Mouse (Mus musculus): ENCODE results near the gene Erlin1. TPM values are rescaled to one million over a fixed set of nuclear protein-coding genes. Genes with fewer than 3 reads are reported as not detected.

Erlin1 gene
- total RNA-seq (2012; rRNA removed) (9.3 and 9.7 TPM in 2 replicates), total RNA-seq (2014; rRNA removed) (26.6 TPM in 2 replicates), polyA plus RNA-seq (2012; ENCODE audit: insufficient read length, low read depth) (22.7 and 25.9 TPM in 2 replicates)

GRCm38 (mm10) chr19:44069121-44069913 lies at the start of gene Erlin1:
Erlin1 (minus strand) TSS chr19:44069785.
- dilution Hi-C loops (cut with MboI; ENCODE audit: extremely low pct_ligation_motif_present, extremely low pct_unique_long_range_greater_than_20kb, low sequenced_read_pairs) (no loop called here), in situ Hi-C loops (cut with MboI; ENCODE audit: low pct_ligation_motif_present, low pct_unique_long_range_greater_than_20kb, low sequenced_read_pairs) (no loop called here)
- Histone ChIP-seq H3K4me1 (ENCODE audit: control insufficient read depth in 1 of 2, insufficient read depth in 2 of 2) (peaks cover 3 to 40% of the 10 kb centered on the region in 2 experiments; a peak in 3 of 4 replicates), H3K27me3 (replicated peaks) (no peaks in the 10 kb centered on the region), H3K36me3 (replicated peaks in 1 of 2; ENCODE audit: control insufficient read depth in 1 of 2, insufficient read depth in 1 of 2, low read length in 1 of 2) (peaks cover 6 to 39% of the 10 kb centered on the region in 2 experiments), H3K4me3 (replicated peaks in 1 of 3; ENCODE audit: low read depth in 2 of 3, low read length in 2 of 3, poor library complexity in 1 of 3) (peak within 1 kb of the TSS; percentile 80 to 84 (median 84)), H3K79me2 (replicated peaks; ENCODE audit: control insufficient read depth, extremely low read depth, insufficient read depth, poor library complexity, severe bottlenecking) (peaks cover 8% of the 10 kb centered on the region), H3K4me2 (ENCODE audit: insufficient read depth, low read depth, poor library complexity, severe bottlenecking) (peak within 1 kb of the TSS; percentile 83), H3K9ac (ENCODE audit: insufficient read depth, low read depth) (peak within 1 kb of the TSS; percentile 67), H3K27ac (ENCODE audit: insufficient read depth, low read depth) (peak within 1 kb of the TSS; percentile 64), H3K9me3 (replicated peaks; ENCODE audit: low read length) (no peaks in the 10 kb centered on the region)
- TF ChIP-seq ELF1 (IDR thresholded peaks at IDR 0.05; ENCODE audit: low read depth, low read length) (no peak), POLR2AphosphoS2 (IDR thresholded peaks at IDR 0.05; ENCODE audit: low read depth, low read length) (no peak), NRF1 (IDR thresholded peaks at IDR 0.05; ENCODE audit: low read depth, low read length) (peak; percentile 92), E2F4 (IDR thresholded peaks at IDR 0.05; ENCODE audit: insufficient replicate concordance, low read depth, low read length) (no peak), RAD21 (IDR thresholded peaks at IDR 0.05; ENCODE audit: low read depth, low read length) (no peak), ZKSCAN1 (IDR thresholded peaks at IDR 0.05; ENCODE audit: borderline replicate concordance, low read depth, low read length) (no peak), MEF2A (IDR thresholded peaks at IDR 0.05; ENCODE audit: borderline replicate concordance, low read depth, low read length) (peak; percentile 21; the same call in 1 of the 2 replicates), ZC3H11A (IDR thresholded peaks at IDR 0.05; ENCODE audit: low read depth, low read length) (no peak), IRF4 (IDR thresholded peaks at IDR 0.05; ENCODE audit: low read depth, low read length) (no peak; the same call in 1 of the 2 replicates), TBP (conservative IDR thresholded peaks at IDR 0.05; ENCODE audit: low read depth, low read length) (0 out of 2 replicates have a peak, but pooled peaks have one; percentile 18), HCFC1 (IDR thresholded peaks at IDR 0.05; ENCODE audit: low read depth, low read length) (peak; percentile 70), BHLHE40 (IDR thresholded peaks at IDR 0.05; ENCODE audit: low read depth, low read length) (peak; percentile 97), USF2 (conservative IDR thresholded peaks at IDR 0.05; ENCODE audit: low read depth, low read length) (no peak), SIN3A (IDR thresholded peaks at IDR 0.05; ENCODE audit: low read length) (peak; percentile 34; the same call in 1 of the 2 replicates), MAZ (IDR thresholded peaks at IDR 0.05; ENCODE audit: low read depth, low read length) (peak; percentile 91; the same call in 1 of the 2 replicates), RCOR1 (conservative IDR thresholded peaks at IDR 0.05; ENCODE audit: low read depth, low read length) (no peak), CHD2 (IDR thresholded peaks at IDR 0.05; ENCODE audit: low read length) (peak; percentile 94), CHD1 (IDR thresholded peaks at IDR 0.05; ENCODE audit: low read depth, low read length) (no peak), EP300 (IDR thresholded peaks at IDR 0.05; ENCODE audit: low read length) (no peak), JUND (conservative IDR thresholded peaks at IDR 0.05; ENCODE audit: low read depth, low read length) (no peak), KAT2A (IDR thresholded peaks at IDR 0.05; ENCODE audit: insufficient replicate concordance, low read length) (no peak), UBTF (IDR thresholded peaks at IDR 0.05; ENCODE audit: low read depth, low read length) (peak; percentile 87; the same call in 1 of the 2 replicates), ZNF384 (IDR thresholded peaks at IDR 0.05; ENCODE audit: low read depth, low read length) (no peak), SMC3 (IDR thresholded peaks at IDR 0.05; ENCODE audit: low read depth, low read length) (no peak), MYC (IDR thresholded peaks at IDR 0.05; ENCODE audit: low read depth, low read length) (0 out of 2 replicates have a peak, but pooled peaks have one; percentile 11), MAX (IDR thresholded peaks at IDR 0.05; ENCODE audit: low read length) (peak; percentile 77), NELFE (IDR thresholded peaks at IDR 0.05; ENCODE audit: low read depth, low read length) (peak; percentile 64), POLR2A (IDR thresholded peaks at IDR 0.05; ENCODE audit: low read depth, low read length) (peak; percentile 77; the same call in 1 of the 2 replicates), PAX5 (IDR thresholded peaks at IDR 0.05; ENCODE audit: low read length) (no peak), GABPA (IDR thresholded peaks at IDR 0.05; ENCODE audit: insufficient replicate concordance, low read depth, low read length) (no peak), CTCF (conservative IDR thresholded peaks at IDR 0.05 in 1 of 2, IDR thresholded peaks at IDR 0.05 in 1 of 2; ENCODE audit: low read depth in 2 of 2, low read length in 2 of 2) (no peak), JUN (IDR thresholded peaks at IDR 0.05; ENCODE audit: insufficient read depth, low read depth, low read length) (no peak), MAFK (IDR thresholded peaks at IDR 0.05; ENCODE audit: insufficient replicate concordance, low read length) (no peak), TCF12 (IDR thresholded peaks at IDR 0.05; ENCODE audit: low read depth, low read length) (peak; percentile 40; the same call in 1 of the 2 replicates), ETS1 (conservative IDR thresholded peaks at IDR 0.05; ENCODE audit: low read depth, low read length) (no peak; the same call in 1 of the 2 replicates), MXI1 (IDR thresholded peaks at IDR 0.05; ENCODE audit: low read depth, low read length) (peak; percentile 94; the same call in 1 of the 2 replicates), ZMIZ1 (IDR thresholded peaks at IDR 0.05; ENCODE audit: low read depth, low read length) (peak; percentile 60; the same call in 1 of the 2 replicates), USF1 (IDR thresholded peaks at IDR 0.05; ENCODE audit: low read depth, low read length) (no peak)
- DNase-seq (ENCODE audit: extremely low read depth) = peak; percentile 73
